Mouse (Mus musculus) kidney, postnatal 4 days (tissue): ENCODE results near the gene Uvrag.
A peak's percentile ranks its signal among the peaks of the same experiment; 100 is the strongest.

Source experiments
- DNase-seq, 2 experiments: peaks; one replicate each; pipeline ENCODE4 v3.0.0; 2021; ENCODE audit warnings: mixed read lengths in 2 of 2

Uvrag gene

GRCm38 (mm10) chr7:98836646-98837045 lies 304.3 kb downstream of the Uvrag start:
- DNase-seq, result peak; percentile 88 to 90

GRCm38 (mm10) chr7:98835519-98836441 lies 305.2 kb downstream of the Uvrag start:
- DNase-seq, result peak; percentile 34 to 56
